Mouse (Mus musculus) embryonic facial prominence, embryonic 13.5 days (tissue): ENCODE measurements at regions not wholly inside any gene's neighbourhood (a gene's known extent, or its start where the extent isn't known, plus 50 kb on each side); places are given as distances from the start of the nearest gene placed in this dataset.

Experiments used
- ATAC-seq: fragments of 200-750 bp; cut with Nextera tagmentation; 2 replicates; pipeline ENCODE4 v1.8.0; 2017; ENCODE audit warnings: low read depth; ENCODE audit not compliant: insufficient number of reproducible peaks, insufficient read depth, low FRiP score, low TSS enrichment
- H3K27ac ChIP-seq: fragments of 300-500 bp; sonication (generic); 2 replicates; pipeline ENCODE4 v1.5.1; 2015; ENCODE audit warnings: moderate library complexity, mild to moderate bottlenecking, inconsistent platforms
- H3K27me3 ChIP-seq: fragments of 300-500 bp; sonication (generic); 2 replicates; pipeline ENCODE4 v1.6.1; 2015; ENCODE audit warnings: mild to moderate bottlenecking, inconsistent platforms
- H3K36me3 ChIP-seq: fragments of 300-500 bp; sonication (generic); 2 replicates; pipeline ENCODE4 v1.6.1; 2015; ENCODE audit warnings: mild to moderate bottlenecking, inconsistent platforms
- H3K4me1 ChIP-seq: fragments of 300-500 bp; sonication (generic); 2 replicates; pipeline ENCODE4 v1.6.1; 2015; ENCODE audit warnings: inconsistent platforms
- H3K4me2 ChIP-seq: fragments of 300-500 bp; sonication (generic); 2 replicates; pipeline ENCODE4 v1.6.1; 2015; ENCODE audit warnings: moderate library complexity, mild to moderate bottlenecking, inconsistent platforms
- H3K4me3 ChIP-seq: fragments of 300-500 bp; sonication (generic); 2 replicates; pipeline ENCODE4 v1.5.1; 2015; ENCODE audit warnings: mild to moderate bottlenecking, inconsistent platforms
- H3K9ac ChIP-seq: fragments of 300-500 bp; sonication (generic); 2 replicates; pipeline ENCODE4 v1.6.1; 2015; ENCODE audit warnings: mild to moderate bottlenecking, inconsistent platforms
- H3K9me3 ChIP-seq: fragments of 300-500 bp; sonication (generic); 2 replicates; pipeline ENCODE4 v1.6.1; 2016; ENCODE audit warnings: inconsistent platforms
- WGBS: fragments of 180-500 bp; shearing (Covaris S2); methylation state at CpG from one replicate; pipeline ENCODE4 v1.1.7; 2015; ENCODE audit warnings: mixed read lengths; 5-methylcytosine and 5-hydroxymethylcytosine counted together

DNA sequence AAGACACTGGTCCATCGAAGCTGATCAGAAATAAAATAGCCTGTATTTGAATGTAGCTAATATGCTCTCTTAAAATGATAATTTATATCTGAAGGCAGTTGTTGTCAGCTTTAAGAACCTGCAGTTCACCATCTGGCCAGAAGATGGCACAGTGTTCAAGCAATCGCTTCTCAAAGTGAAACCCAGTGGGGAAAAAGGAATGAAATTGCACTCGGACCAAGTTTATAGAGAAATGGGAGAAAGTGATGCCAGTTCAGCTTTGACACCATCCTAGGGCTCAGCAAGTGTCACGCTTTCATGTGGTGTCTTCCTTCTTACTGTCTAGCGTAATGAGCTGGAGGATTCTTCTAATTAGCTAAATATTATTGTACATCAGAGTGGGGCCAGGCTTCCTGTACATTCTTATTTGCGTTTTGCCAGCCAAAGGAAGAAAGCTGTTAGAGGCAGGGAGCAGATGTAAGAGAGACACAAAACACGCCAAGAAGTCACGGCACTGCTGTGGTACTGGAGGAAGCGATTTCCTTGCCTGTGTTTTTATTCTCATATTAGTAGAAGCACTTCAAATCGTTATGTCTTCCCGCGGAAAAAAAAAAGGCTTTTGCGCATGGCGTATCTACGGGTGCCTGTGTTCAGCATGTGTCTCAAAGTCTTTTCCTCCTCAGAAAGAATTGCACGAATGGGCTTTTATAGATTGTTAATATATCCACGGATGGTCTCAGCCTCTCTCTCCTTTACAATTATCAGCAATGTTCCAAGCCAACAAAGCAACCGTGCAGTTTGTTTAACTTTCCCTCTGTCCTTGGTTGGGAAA lies 237.1 kb downstream of the Gm765 start:
- H3K9ac ChIP-seq: peak overlapping the region; percentile 56; the same call in 1 of the 2 replicates
- H3K9me3 ChIP-seq: no peaks in the 10 kb centered on the region
- H3K4me2 ChIP-seq: peak overlapping the region; percentile 55
- peaks cover 7% of the 10 kb centered on the region; the same call in 1 of the 2 replicates for H3K27me3 ChIP-seq
- 44% methylated on average over 18 of the region's 18 CpGs for WGBS
- no peak for ATAC-seq
- H3K4me1 ChIP-seq: peaks cover 17% of the 10 kb centered on the region
- H3K4me3 ChIP-seq: peak overlapping the region; percentile 29
- no peak overlapping the region for H3K27ac ChIP-seq
- no peaks in the 10 kb centered on the region for H3K36me3 ChIP-seq

DNA sequence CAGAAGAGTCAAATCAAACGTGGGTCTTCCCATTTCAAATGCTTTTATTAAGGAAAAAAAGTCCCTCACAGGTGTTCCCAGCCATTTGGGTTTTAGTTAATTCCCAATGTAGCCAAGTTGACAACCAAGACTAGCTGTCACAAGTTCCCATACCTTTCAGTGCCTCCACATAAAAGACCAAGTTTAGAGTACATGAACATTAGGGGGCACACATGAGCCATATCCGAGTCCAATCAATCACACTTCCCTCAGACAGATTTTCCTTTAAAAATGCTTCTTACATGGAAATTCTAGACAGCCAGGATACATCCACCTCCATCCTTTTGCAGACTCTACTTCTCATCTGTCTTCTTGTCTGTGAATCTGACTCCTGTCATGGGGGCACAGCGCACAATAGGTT lies 238.1 kb downstream of the Gm765 start:
- Histone ChIP-seq H3K9me3 (no peaks in the 10 kb centered on the region), H3K4me2 (no peak overlapping the region), H3K4me1 (peaks cover 17% of the 10 kb centered on the region), H3K9ac (no peak overlapping the region), H3K27me3 (peaks cover 7% of the 10 kb centered on the region; the same call in 1 of the 2 replicates), H3K27ac (no peak overlapping the region), H3K4me3 (no peak overlapping the region), H3K36me3 (no peaks in the 10 kb centered on the region)
- WGBS: 38% methylated on average over 3 of the region's 3 CpGs
- no peak for ATAC-seq

DNA sequence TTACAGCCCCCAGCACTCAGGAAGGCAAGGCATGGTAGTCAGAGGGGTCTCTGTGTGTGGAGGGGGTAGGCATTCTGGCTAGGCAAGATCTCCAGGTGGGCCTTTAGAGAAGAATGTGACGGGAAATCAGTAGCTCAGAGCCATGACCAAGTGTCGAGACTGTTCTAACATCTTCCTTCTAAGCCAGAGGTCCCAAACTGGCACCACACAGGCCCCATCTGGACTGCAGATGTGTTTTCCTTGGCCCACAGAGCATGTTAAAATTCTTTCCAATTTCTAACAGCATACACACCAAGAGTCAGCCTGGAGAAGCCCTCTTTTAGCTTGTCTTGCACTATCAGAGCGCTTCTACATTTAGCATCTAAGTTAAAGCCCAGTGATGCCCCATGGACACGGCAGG lies 241.5 kb downstream of the Gm765 start:
- Histone ChIP-seq H3K36me3 (no peaks in the 10 kb centered on the region), H3K27me3 (peaks cover 7% of the 10 kb centered on the region; the same call in 1 of the 2 replicates), H3K9me3 (no peaks in the 10 kb centered on the region), H3K4me1 (peaks cover 17% of the 10 kb centered on the region), H3K9ac (no peak overlapping the region), H3K4me3 (no peak overlapping the region), H3K4me2 (no peak overlapping the region), H3K27ac (no peak overlapping the region)
- ATAC-seq: no peak
- WGBS: 52% methylated on average over 4 of the region's 4 CpGs

DNA sequence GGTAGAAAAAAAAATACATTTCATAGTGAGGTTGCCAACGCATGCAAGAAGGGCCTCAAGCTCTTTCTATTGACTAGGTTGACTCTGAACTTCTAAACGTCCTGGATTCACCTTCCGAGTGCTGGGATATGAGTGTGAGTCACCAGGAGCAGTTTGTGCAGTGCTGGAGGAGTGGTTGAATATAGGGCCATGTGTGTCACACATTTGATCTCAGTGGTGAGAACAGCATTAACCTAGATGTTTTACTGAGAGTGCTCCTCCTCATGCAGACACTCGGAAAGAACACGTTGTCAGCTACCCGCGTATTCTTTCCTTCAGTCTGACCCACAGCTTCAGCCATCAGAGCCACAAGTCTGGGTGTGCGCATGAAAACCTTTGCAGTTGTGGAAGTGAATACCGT lies 243.4 kb downstream of the Gm765 start:
- peaks cover 11% of the 10 kb centered on the region; the same call in 1 of the 2 replicates for H3K4me1 ChIP-seq
- ATAC-seq: no peak

DNA sequence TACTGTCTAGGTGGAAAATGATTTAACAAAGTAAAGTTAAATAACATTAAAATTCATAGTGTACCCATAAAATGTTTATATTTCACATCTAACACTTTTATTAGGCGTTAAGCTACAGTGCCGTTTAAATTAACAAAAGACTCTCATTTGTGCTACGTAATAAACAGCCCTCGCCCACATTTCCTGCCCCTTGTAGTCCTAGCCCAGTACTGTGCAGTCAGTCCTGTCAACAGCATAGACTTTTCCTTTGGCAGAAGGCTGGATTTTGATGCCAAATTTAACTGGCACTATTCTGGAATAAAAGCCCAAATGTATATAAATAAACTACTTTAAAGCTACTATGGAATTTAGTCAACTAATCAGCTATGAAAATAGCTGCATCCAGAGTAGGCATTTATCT lies 247.3 kb downstream of the Gm765 start:
- no peak overlapping the region for H3K9ac ChIP-seq
- H3K36me3 ChIP-seq: no peaks in the 10 kb centered on the region
- no peak overlapping the region for H3K4me3 ChIP-seq
- no peak for ATAC-seq
- H3K4me2 ChIP-seq: no peak overlapping the region
- H3K4me1 ChIP-seq: no peaks in the 10 kb centered on the region
- H3K9me3 ChIP-seq: no peaks in the 10 kb centered on the region
- no peak overlapping the region for H3K27ac ChIP-seq
- WGBS: 81% methylated on average over 4 of the region's 4 CpGs
- no peaks in the 10 kb centered on the region for H3K27me3 ChIP-seq

More for the DNA sequence above, 243.4 kb downstream of the Gm765 start:
- Histone ChIP-seq H3K9ac (no peak overlapping the region), H3K4me2 (no peak overlapping the region), H3K36me3 (no peaks in the 10 kb centered on the region), H3K9me3 (no peaks in the 10 kb centered on the region), H3K4me3 (no peak overlapping the region), H3K27me3 (peaks cover 5% of the 10 kb centered on the region; the same call in 1 of the 2 replicates), H3K27ac (no peak overlapping the region)
- WGBS: 92% methylated on average over 9 of the region's 9 CpGs

DNA sequence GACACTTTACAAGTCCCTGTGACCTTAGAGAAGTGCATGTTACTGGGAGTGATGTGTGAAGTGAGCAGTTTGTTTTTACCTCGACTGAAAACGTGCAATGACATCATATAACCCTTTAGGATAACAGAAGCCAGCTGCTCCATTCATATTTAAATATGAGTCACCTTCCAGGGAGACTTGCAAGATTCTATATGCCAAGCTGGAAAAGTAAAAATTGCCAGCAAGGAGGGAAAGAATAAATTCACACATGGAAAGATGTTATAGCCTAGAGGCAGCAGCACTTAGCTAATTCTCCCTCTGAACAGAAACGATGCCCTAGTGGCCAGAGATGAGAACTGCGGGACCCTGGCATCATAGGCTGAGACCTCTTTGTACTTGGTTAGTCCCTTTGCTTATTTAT lies 253.4 kb downstream of the Gm765 start:
- Histone ChIP-seq H3K27me3 (no peaks in the 10 kb centered on the region), H3K9ac (no peak overlapping the region), H3K4me3 (no peak overlapping the region), H3K9me3 (no peaks in the 10 kb centered on the region), H3K27ac (no peak overlapping the region), H3K4me2 (no peak overlapping the region), H3K36me3 (no peaks in the 10 kb centered on the region), H3K4me1 (no peaks in the 10 kb centered on the region)
- WGBS: 47% methylated on average over 4 of the region's 4 CpGs
- no peak for ATAC-seq

DNA sequence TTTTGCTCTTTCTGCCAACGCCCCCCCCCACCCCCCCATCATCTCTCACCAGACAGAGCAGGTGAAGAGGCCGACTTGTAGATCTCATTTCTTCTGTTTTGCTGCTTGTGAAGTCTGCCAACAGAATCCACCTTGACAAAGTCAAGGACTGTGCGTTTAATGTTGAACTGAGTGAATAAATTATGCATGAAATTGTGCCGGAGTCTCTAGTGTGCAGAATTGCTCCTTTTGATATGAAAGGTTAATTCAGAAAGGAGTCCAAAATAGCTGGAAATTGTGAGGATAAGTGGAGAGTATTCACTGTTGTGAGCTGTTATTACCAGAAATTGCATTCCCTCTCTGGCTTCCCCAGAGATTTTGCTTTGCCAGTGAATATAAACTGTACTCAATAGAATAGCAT lies 262.5 kb downstream of the Gm765 start:
- Histone ChIP-seq H3K9me3 (no peaks in the 10 kb centered on the region), H3K4me2 (no peak overlapping the region), H3K9ac (no peak overlapping the region), H3K27ac (no peak overlapping the region), H3K36me3 (no peaks in the 10 kb centered on the region), H3K27me3 (no peaks in the 10 kb centered on the region), H3K4me1 (no peaks in the 10 kb centered on the region), H3K4me3 (no peak overlapping the region)
- ATAC-seq: no peak
- 59% methylated on average over 4 of the region's 4 CpGs for WGBS
